Comparison of ENCODE assay signal across 8 mouse cellular contexts in the genomic region with DNA sequence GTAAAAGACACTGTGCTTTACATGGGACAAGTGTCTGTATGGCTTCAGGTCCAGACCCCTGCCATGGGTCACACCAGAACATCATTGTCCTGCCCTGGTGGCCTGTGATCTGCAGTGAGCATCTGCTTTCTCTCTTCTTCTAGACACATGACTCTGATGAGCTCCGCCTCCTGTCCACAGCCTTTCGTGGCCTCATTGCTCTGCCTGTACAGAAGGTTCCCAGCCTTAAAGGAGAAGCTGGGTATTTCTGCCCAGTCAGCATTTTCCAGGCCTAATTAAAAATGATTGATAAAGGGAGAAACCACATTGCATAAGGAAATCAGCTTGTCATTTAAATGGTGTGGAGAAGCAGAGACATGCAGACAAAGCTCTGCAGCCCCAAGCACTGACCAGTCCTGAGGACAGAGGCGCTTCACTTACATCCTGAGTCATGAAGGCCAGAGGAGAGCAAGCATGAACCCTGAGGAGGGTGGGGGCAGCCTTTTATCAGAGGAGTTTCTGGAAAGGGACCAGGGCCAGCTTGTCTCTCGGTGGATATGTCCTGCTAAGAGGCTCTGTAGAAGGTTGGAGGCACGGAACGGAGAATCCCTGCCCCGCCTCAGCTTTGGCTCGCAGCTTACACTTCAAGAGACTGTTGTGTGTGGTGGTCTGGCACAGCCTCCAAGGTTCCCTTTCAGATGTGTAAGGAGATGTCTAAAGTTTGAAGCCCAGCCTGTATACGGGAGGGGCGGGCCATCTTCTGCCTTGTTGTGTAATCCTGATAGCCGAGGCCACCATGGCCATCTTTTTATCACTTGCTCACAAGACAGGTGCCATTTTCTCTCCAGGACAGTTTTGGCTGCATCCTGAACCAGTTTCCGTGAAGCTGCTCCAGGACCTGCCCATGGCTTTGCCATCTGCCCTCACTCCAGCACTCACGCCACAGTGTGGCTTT.
DNase-seq lines count a peak whose midpoint lies in the region; ATAC-seq and TF ChIP-seq lines count a peak whose summit lies in the region.

No protein-coding gene starts in this region.

- H3K9me3 ChIP-seq in forebrain, embryonic 13.5 days (replicated peaks) = no peaks in the 10 kb centered on the region
- H3K9me3 ChIP-seq in liver, embryonic 11.5 days (ENCODE audit: control insufficient read depth, low read length) = no peaks in the 10 kb centered on the region

- DNase-seq in layer of hippocampus, adult 2 months (ENCODE audit: low spot score in 2 of 2) = no peak
- DNase-seq in layer of hippocampus, adult 18-20 months (ENCODE audit: low spot score in 2 of 2) = no peak
- DNase-seq in brain, adult 2 months (ENCODE audit: low read depth, low spot score) = peak; percentile 89
- DNase-seq in liver, embryonic 11.5 days (ENCODE audit: low spot score) = no peak
- DNase-seq in retina, postnatal 1 day = peak; percentile 69
- DNase-seq in urinary bladder, postnatal 14 days (ENCODE audit: low spot score) = no peak
- DNase-seq in layer of hippocampus, postnatal 25 days (ENCODE audit: extremely low spot score in 1 of 2, low spot score in 1 of 2) = no peak

- no peak overlapping the region for H3K4me3 ChIP-seq in layer of hippocampus, adult 2 months
- H3K4me3 ChIP-seq in forebrain, embryonic 13.5 days = no peak overlapping the region
- no peak overlapping the region for H3K4me3 ChIP-seq in liver, embryonic 11.5 days (ENCODE audit: low read depth, low read length)

- H3K36me3 ChIP-seq in forebrain, embryonic 13.5 days (ENCODE audit: poor library complexity, severe bottlenecking) = peaks cover 5% of the 10 kb centered on the region; the same call in 1 of the 2 replicates
- no peaks in the 10 kb centered on the region for H3K36me3 ChIP-seq in liver, embryonic 11.5 days (ENCODE audit: control insufficient read depth, insufficient read depth, low read length)

- H3K4me2 ChIP-seq in forebrain, embryonic 13.5 days = no peak overlapping the region
- H3K4me2 ChIP-seq in liver, embryonic 11.5 days = peak overlapping the region; percentile 18

- peaks cover 67% of the 10 kb centered on the region for H3K4me1 ChIP-seq in forebrain, embryonic 13.5 days
- peaks cover 25% of the 10 kb centered on the region for H3K4me1 ChIP-seq in liver, embryonic 11.5 days (replicated peaks; ENCODE audit: control insufficient read depth, insufficient read depth, low read length)

- peak; percentile 56 for ATAC-seq in forebrain, embryonic 13.5 days
- ATAC-seq in liver, embryonic 11.5 days (replicated peaks; ENCODE audit: low FRiP score) = peak; percentile 70

- WGBS in forebrain, embryonic 13.5 days = 66% methylated on average over 13 of the region's 13 CpGs
- 51% methylated on average over 13 of the region's 13 CpGs for WGBS in liver, embryonic 11.5 days

- no peak for TF ChIP-seq CTCF in layer of hippocampus, adult 2 months (conservative IDR thresholded peaks at IDR 0.05)

- peak overlapping the region; percentile 36; the same call in 1 of the 2 replicates for H3K27ac ChIP-seq in layer of hippocampus, adult 2 months
- peak overlapping the region; percentile 65 for H3K27ac ChIP-seq in forebrain, embryonic 13.5 days
- H3K27ac ChIP-seq in liver, embryonic 11.5 days (ENCODE audit: low read depth, low read length) = no peak overlapping the region

- no peak overlapping the region for H3K9ac ChIP-seq in forebrain, embryonic 13.5 days
- no peak overlapping the region; the same call in 1 of the 2 replicates for H3K9ac ChIP-seq in liver, embryonic 11.5 days (ENCODE audit: low read depth, low read length)

- H3K27me3 ChIP-seq in forebrain, embryonic 13.5 days = no peaks in the 10 kb centered on the region
- no peaks in the 10 kb centered on the region for H3K27me3 ChIP-seq in liver, embryonic 11.5 days (replicated peaks; ENCODE audit: control insufficient read depth, insufficient read depth, low read length)

Comparison
In these comparisons a context has a peak if more than half of its experiments do, and no peak if none do; other contexts are left out.
1. DNase-seq: peak in brain, adult 2 months (single experiment) and retina, postnatal 1 day (single experiment); none in layer of hippocampus, adult 2 months (0 of 2), layer of hippocampus, adult 18-20 months (0 of 2), liver, embryonic 11.5 days (single experiment), urinary bladder, postnatal 14 days (single experiment) and layer of hippocampus, postnatal 25 days (0 of 2).